Mouse (Mus musculus): ENCODE measurements around the gene Cfap157.

Cfap157 gene

DNA sequence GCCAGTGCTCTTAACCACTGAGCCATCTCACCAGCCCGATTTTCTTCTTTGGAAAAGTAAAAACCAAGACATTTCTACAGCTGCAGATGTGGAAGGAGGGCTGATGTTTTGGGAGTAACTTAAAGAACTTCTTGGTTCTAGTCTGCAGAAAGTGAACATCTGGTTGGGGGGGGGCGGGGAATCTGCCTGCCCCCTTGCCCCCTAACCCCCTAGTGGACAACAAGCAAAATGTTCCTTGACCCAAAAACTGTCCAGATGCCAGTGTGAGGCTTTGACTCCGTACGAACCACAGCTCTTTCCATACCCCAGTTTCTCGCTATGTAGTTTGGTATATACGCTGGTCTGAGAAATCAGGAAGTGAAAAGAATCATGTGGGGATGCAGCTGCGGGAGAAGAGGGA, 34.0 kb downstream of the Cfap157 start:
- peak; percentile 31 for DNase-seq (ENCODE audit: low read depth, low spot score)

DNA sequence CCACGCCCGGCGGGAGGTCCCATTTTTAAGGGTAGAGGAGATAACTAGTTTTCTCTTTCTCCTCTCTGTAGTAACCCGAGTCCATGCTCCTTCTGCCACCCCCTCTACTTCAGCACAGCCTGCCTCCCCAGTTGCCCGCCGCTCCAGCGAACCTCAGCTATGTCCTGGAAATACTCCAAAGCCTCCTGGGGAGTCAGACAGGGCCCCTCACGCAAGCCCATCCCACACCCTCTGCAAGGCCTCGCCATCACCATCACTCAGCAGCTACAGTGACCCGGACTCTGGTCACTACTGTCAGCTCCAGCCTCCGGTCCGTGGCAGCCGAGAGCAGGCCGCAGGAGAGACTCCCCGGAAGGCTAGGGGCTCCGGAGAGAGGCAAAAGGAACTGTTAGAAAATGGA, 35.1 kb downstream of the Cfap157 start:
- no peak for DNase-seq (ENCODE audit: low read depth, low spot score)

DNA sequence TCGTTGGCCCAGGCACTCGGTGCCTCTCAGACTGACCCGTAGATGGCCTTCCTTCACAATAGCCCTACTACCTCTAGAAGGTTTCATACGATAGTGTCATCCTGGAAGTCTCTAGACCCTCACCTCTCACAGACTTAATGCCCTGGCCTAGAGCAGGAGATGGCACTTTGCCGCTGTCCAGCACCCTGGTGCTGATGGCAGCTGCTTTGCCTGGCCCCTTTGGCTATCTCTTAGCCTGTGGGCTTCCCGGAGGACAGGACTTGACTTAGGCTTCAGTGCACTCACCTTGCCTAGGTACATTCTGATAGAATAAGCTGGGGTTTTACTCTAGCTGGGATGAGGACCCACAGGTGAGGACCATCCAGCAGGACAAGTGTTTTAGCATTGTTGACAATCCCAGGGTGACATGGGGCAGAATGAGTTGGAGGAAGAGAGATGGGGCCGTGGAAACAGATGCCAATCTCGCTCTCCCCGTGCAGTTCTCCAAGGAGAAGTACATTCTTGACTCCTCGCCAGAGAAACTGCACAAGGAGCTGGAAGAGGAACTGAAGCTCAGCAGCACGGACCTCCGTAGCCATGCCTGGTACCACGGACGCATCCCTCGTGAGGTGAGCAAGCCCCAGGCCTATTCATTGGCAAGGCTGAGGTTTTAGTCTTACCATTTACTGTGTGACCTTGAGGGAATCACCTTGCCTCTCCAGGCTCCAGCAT, 39.8 kb downstream of the Cfap157 start:
- no peak for DNase-seq (ENCODE audit: low read depth, low spot score)

DNA sequence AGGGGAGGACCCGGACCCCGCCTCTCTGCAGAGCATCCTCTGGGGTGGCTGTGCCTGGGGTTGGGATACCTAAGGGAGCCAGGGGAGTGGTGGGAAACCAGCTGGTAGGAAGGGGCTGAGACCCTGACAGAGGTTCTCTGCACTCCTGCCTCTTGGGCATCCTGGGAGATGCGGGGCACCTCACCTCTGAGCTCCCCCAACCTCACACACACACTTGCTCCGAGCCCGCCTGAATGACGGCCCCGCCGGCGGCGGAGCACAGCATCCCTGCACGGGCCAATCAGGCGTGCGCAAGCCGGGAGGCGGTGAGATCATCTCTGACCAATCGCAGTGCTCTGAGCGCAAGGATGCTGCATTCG, 42.1 kb downstream of the Cfap157 start:
- DNase-seq (ENCODE audit: low read depth, low spot score) = peak; percentile 45

DNA sequence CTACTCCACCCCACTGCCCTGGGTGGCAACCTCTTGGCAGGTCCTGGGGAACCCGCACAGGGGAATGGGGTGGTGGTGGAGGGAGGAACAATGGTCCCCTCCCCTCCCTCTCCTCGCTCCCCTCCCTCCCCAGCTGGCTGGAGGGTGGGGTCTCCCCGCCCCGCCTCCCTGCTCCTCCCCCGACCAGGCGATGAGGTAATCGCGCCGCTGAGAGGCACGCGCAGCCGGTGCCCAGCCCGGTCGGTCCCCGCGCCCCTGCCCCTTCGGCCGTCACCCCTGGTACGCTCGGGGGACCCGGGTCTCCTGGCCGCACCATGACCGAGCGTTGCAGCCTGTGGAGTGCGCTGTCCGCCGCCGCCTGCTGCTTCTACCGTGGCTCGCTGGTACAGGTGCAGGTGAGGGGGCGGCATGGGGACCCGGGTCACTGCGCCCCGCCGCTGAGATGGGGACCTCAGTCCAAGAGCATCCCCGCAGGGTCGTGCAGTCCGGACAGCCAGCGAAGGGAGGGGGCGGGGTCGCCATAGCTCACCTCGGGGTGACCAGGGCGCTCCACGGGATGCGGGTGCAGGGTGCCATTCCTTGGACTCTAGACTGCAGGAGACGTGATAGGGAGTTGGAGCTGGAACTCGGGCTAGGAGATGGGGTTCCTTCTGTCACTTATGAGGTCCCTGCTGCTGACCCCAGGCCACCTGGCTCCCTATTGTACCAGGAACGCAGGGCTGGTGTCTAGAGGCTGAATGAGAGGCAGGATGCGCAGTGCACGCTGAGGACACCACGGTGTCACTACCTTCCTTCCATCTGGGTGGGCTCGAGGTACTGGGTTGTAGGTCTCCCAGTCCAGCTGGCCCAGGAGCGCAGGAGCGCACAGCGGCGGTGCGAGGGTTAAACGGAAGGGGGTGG, 42.7 kb downstream of the Cfap157 start:
- peak; percentile 28 for DNase-seq (ENCODE audit: low read depth, low spot score)

DNA sequence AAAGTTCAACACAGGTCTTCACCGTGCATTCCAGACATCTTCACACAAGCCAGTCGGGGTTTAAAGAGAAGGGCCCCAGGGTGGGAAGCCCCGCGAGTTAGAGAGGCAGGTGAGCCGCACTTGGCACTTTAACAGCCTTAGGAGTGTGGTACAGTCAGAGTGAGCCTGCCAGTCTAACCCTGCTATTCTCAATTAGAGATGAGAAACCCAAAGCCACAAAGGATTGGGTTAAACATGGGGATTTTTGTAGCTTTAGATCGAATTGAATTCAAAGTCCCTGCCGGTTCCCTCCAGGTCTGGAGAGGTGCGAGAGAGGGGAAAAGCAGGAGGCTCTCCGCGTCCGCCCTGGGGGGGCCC, 43.3 kb downstream of the Cfap157 start, which contains the start of gene 6330409D20Rik:
6330409D20Rik (minus strand) TSS at position 101 of the 357 bp plus-strand sequence.
- DNase-seq (ENCODE audit: low read depth, low spot score) = no peak

DNA sequence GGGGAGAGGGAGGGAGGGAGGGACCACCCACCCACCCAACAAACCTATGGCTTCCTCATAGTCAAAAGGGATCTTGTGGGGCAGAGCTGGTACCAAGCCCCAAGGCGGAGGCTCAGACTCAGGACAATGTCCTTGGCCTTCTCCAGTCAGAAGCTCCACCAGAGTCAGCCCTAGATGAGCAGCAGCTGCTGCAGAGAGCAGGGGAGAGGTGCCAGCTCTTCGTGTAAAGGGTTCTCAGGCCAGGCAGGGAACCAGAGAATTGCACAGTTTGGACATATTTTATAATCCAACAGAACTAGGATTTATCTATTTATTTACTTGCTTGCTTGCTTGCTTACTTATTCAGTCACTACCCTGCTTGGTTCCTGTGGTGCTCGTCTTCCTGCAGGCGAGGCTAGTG, 44.9 kb downstream of the Cfap157 start:
- DNase-seq (ENCODE audit: low read depth, low spot score) = no peak

DNA sequence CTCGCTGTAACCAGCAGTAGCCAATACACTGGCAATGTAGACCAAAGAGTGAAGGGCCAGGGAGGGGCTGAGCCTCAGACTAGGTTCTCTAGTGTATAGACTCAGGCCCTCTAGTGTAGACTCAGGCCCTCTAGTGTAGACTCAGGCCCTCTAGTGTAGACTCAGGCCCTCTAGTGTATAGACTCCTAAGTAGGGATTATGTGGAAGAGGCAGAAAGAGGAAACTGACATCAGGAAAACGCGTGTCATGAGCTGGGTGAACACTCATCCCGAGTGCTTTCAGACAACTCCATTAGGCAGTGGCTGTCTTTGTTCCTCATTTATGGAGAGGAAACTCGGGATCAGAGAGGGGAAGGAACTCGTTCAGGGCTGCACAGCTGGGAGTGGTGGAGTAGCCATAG, 47.2 kb downstream of the Cfap157 start:
- DNase-seq (ENCODE audit: low read depth, low spot score) = no peak

DNA sequence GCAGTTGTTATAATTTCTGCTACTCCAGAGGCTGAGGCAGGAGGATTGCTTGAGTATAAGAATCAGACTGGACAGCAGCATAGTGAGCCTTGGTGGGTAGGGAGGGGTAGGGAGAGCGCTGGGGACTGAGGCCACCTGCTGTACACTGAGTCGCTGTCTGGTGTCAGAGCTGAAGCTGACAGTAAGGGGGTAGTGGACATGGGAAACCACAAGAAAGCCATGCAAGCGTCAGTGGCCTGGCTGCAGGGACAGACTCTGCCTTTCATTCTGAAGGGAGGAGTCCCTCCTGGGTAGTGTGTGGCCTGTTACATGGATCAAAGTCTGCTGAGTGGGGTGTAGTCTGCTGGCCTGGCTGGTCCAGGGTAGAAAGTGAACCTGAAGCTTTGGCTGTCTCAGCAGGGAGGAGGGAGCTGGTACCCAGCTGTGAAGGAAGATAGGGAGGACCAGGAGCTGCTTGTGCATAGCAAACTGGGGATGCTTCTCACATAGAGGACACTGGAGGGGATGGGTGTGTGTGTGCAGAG, 47.9 kb downstream of the Cfap157 start:
- no peak for DNase-seq (ENCODE audit: low read depth, low spot score)

DNA sequence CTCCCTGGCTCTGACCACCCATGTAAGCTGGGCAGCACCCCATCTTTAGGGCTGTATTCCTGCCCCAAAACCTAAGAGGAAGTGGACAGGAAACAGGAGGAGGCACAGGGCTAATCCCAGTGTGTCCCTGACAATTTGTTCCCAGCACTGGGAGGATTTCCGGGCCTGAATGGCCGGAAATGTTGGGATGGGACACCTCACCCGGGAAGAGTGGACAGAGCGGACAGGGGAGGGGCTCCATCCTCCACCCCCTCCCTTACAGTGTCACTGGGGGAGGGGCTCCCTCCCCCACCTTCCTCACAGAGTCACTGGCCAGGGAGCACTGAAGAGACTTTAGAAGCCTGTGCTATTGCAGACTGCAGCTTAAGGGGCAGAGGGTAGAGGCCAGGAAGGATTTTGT, 49.3 kb downstream of the Cfap157 start:
- DNase-seq (ENCODE audit: low read depth, low spot score) = no peak

DNA sequence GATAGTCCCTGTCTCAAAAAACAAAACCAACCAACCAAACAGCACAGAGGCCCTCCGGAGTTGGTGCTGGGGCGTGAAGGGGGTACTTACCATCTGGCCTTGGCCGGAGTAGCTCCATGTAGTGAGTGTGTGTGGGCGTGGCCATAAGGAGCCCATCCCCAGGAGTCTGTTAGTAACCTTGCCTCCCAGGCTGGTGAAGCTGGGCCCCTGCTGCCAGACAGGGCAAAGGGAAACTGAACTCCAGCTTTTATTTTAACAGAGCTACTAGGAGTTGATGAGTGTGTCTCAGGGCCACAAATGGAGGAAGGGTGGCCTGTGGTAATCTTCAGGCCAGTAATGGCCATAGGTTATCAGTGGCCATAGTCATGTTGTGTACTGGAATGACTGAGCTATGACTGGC, 49.7 kb downstream of the Cfap157 start:
- DNase-seq (ENCODE audit: low read depth, low spot score) = peak; percentile 28

DNA sequence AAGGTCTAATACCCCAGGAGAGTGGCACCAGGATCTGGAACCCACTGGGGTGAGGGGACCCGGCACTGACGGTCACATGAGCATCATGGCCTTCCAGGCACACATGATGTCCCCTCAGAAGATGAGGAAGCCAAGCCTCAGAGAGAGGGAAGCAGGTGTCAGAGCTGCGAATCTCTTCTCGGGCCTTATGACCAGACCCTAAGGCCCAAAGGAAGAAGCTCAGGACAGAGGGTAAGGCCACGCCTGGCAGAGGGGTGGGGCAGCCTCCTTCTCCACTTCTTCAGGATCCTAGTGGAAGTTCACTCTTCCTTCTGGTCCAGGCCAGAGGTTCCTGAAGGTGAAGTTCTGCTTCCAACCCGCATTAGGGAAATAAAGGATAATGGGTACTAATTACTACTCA, 51.5 kb downstream of the Cfap157 start:
- DNase-seq (ENCODE audit: low read depth, low spot score) = no peak

DNA sequence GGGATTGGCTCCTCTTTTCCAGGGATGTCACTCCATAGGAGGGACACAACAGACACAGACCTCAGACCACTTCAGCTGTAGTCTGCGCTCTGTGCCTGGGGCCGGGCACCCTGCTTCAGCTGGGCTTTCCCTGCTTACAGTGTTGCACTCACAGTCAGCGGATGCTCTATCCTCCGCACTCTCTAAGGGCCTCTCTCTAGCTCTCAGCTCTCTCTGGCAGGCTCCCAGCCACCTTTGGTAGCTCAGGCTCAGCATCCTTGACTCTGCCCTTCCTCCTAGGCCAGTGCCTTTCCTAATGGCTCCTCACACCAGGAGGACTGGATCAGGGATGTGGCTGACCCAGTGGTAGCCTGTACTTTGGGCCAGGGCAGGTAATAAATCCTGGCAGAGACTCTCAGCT, 52.3 kb downstream of the Cfap157 start:
- no peak for DNase-seq (ENCODE audit: low read depth, low spot score)

DNA sequence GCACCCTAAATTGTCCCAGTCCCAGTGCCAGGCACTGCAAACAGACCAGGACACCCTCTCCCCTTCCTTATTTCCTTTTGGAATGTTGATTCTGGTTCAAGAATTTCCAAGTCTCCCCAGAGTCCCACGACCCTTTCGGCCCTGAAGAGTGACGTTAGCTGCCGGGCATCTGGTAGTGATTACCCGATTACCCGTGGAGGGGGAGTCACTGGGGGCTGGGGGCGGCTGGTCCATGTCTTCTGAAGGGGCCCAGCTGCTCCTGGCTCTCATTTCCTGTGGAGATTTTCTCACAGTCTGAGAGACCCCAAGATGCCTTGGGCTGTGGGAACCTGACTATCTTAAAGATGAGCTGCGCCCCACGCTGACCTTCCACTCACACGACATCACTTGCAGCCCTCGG, 53.4 kb downstream of the Cfap157 start:
- no peak for DNase-seq (ENCODE audit: low read depth, low spot score)

DNA sequence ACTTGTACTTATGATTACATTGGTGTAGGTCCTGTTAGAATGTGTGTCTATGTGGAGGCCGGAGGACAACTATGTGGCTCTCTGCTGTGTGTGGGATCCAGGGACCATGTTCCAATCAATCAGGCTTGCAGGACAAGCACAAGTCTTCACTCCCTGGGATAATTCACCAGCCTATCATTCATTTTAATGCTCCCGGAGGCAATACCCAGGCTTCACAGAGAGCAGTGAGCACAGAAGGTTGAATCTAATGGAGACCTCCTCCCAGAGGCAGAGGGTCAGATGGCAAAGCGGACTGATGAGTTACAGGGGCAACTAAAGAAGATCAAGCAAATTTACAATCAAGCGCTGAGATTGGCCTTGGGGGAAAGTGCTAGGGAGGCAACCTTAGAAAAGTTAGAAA, 54.7 kb downstream of the Cfap157 start:
- DNase-seq (ENCODE audit: low read depth, low spot score) = no peak

DNA sequence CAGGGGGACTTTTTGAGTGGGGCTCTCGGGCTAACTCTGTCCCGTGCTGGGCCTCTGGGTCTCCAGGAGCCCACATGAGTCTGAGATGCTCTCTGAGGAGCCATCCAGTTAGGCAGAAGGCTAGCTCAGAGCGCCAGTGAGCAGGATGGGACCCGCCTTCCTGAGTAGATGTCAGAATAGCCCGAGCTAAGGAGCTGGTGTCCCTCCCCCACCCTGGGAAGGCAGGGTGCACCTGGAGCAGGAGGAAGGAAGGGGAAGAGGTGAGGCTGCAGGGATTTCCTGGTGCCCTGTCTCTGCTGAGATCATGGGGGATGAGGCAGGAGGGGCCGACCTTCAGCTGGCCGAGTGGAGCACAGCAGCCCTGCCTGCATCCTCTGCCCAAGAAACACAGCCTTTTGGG, 55.8 kb downstream of the Cfap157 start:
- DNase-seq (ENCODE audit: low read depth, low spot score) = no peak

DNA sequence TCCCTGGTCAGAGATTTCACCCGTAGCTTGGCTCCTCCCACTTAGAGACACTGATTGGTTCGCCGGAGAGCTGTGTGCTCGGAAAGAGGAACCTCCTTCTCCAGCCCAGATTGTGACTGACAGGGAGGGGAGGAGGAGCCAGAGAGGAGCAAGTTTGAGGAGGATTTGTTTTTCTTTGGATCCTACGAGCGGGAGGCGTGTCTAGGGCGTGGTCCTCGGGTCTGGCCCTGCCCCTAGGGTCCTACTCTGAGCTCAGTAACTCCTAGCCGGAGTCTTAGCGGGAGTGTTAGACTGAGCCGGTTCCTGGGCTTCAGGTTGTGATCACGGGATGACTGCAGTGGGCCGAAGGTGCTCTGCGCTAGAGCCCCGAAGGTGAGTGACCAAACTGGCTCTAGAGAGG, 56.8 kb downstream of the Cfap157 start:
- DNase-seq (ENCODE audit: low read depth, low spot score) = peak; percentile 99
